Mouse (Mus musculus) c-Kit-positive CD71-positive TER-119-positive erythroid progenitor cells, embryonic 14.5 days (primary cell): ENCODE results near the gene Wbp2nl.
"Not testable (repeated sequence)": the region's sequence is repeated elsewhere in the genome, so short reads cannot be mapped to it uniquely, and the experiment has no call there.

Experiments
- DNase-seq: peaks from one replicate; pipeline ENCODE4 v3.0.0-alpha.2; 2013; ENCODE audit warnings: low spot score

The Wbp2nl gene

DNA sequence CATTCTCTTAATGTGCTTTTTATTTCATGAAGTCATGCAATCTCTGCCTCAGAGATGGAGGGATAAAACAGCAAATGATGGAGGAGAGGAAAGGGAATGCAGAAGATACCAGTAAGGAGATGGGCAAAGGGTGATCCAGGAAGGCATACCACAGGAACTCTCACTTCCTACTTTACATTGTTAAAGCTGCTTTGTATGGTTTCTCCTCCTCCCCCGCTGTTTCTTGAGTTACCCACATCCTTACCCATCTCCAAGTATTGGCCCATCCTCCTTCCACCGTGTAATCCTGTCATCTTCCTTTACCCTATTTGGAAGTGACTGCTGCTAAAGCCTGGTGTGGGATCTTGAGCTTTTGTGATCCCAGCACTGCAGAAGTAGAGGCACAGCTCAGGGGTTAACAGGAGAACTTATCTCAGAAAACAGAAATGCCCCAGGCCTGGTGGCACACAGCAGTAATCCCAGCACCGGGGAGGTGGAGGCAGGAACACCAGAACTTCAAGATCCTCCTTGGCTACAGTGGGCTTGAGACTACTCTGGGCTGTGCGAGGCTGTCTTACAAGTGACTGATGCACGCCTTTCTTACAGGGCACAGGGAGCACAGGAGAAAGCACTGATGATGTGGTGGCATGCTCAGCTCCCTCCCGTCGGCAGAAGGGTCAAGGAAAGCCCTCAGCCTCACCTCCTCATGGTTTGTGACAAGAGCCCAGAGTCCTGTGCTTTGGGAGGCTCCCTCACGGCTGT, 49.7 kb downstream of the Wbp2nl start:
- DNase-seq: no peak

DNA sequence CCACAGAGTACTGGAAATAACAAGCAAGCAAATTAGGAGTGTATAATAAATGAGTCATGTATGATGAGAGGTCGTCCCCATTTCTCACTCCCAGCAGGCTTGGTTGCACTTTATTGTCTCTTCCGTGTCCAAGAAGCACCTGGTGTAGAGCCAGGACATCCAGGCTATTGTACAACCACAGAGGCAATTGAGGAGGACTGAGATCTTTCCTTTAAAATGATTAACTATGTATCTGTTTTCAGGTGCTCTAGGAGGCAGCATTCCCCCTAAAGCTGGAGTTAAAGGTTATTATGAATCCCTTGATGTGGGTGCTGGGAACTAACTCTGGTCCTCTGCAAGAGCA, 50.2 kb downstream of the Wbp2nl start:
- DNase-seq: no peak

DNA sequence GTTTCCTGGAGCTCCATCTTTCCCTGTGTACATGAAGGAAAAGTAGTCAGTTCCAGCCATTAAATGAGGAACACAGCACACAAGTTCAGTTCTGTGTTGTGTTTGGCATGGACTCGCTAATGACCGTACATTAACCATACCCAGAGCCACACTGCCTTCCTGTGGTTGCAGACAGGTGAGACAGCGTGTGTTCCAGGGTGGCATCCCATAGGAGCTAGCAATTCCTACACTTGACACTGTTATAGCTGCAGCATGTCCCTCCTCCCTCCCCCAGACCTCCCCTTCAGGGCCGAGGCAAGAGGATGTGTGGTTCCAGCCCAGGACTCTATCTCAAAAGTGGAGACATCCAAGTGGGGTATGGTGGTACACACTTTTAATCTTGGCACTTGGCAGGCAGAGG, 51.6 kb downstream of the Wbp2nl start:
- DNase-seq: no peak

DNA sequence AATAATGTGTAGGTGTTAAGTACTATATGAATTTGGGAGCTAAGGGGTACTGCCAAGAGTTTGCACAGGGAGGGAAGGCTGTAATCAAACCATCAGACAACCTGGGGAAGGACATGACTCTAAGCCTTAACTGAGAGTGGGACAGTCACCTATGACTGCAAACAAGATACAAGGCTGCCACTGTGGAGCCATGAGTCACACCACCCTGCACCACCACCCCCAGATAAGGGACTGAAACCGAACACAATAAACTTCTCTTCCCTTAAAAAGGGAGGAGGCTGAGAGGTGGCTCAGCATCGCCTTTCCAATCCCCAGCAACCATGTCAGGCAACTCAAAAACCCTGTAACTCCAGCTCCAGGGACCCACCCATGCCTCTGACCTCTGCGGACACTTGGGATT, 52.7 kb downstream of the Wbp2nl start:
- no peak for DNase-seq

DNA sequence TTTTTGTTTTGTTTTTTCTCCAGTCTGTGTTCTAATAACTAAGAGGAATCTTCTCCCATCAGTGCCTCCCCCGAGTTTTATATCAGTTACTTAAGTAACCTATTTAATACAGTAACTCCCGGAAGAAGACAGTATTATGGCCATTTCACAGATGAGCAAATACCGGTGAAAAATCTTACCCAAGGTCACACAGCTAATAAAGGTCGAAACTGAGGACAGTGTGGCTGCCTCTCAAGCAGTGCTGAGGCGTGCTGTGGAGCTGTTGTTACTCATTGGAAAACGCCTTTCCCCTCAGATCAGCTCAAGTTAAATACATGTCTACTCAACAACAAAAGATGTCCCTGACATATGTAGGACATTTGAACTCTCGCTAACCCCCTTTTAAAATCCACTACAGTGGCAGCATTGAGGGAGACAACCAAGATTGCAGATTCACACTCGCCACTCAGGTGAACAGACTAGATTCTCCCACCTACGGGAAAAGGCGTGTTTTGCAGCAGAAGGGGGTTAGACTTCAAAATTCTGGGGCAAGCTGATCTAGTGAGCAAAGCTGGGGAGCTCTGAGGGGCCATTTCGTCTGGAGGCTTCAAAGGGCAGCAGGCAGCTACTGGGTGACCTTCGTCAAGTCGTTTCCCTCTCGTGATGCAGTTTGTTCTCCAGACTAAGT, 54.5 kb downstream of the Wbp2nl start:
- DNase-seq: peak; percentile 31

DNA sequence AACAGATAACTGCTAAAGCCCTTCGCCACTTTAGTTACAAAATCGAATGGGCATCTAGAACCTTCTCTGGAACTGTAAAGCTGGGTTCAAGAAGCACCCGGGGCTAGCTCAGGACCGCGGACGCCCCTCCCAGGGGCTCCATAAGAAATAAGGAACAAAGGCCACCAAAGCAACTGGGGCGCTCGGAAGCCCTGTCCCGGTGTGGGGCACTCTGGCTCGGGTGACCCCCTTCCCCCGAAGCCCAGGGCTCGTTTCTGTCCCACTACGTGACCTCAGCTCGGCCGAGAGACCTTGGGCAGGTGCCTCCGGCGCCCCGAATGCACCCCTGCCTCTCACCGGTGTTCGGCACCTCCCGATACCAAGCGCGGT, 55.0 kb downstream of the Wbp2nl start:
- no peak for DNase-seq

DNA sequence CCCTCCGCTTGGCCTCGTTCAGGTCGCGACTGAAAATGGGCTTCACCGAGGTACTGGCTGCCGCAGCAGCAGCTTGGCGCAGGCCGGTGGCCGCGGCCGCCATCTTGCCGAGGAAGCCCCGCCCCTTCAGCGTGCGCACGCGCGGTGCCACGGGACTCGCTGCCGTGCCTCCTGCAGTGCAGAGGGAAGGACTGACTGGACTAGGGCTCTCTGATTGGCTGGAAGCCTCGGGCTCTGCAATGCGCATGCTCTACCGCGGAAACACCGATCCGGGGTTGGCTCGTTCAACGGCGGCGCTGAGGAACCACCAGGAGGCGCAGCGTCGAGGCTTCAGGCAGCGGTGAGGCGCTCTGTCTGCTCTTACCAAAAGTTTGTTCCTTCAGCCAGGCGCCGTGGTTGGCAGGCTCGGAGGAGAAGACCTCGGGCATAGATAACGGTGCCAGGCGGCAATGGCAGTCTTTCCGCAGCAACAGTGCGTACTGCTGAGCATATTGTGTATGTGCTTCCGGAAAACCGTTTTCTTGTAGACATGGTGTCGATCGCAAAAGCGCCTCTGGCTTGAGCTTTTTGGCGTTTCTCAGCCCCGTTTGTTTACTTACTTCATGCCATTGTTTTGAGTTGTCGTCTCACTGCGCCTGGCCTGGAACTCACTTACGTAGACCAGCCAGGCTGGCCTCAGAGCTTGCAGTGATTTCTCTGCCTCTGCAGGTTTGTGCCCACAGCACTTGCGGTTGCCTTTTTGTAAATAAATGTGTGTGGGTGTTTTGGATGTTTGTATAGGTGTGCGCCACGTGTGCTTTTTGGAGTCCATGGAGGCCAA, 55.6 kb downstream of the Wbp2nl start, which contains the start of gene Ndufa6:
Gene Ndufa6, minus strand, starts transcription at position 197 of the 820 bp plus-strand sequence.
- peak; percentile 98 for DNase-seq

DNA sequence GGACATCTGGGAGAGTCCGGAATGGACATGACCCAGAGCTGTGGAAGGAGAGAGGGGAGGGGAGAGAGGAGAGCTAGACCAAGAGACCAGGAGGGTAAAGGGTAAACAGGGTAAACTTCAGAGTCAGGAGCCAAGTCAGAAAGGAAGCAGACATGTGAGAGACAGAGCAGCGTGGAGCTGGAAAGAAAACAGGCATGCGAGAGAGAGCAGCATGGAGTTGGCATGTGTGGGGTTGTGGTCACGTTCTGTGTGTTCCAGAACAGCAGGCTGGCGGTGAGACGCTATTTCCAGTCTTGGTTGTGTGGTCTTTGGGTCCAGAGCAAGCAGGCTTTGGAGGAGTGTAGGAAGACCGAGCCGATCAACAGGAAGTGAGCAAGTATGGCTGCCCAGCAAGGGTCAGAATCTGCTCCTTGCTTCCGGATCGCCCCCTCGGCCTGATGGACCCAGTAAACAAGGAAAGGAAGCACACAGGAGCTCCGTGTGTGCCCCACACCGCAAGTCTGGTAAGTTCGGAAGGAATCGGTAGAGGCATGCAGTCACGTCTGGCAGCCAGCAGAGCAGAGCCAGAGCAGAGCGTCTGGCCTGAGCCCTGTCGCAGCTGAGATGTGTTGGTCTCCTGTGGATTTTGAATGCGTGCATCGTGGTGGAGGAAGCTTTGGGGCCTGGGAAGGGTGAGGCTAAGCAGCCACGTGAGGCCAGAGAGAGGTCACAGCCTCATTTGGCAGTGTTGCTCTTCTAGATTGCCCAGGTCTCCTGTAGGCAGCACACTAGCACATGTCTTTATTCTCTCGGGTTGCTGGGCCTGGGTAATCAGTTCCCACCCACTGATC, 59.9 kb downstream of the Wbp2nl start:
- no peak for DNase-seq

DNA sequence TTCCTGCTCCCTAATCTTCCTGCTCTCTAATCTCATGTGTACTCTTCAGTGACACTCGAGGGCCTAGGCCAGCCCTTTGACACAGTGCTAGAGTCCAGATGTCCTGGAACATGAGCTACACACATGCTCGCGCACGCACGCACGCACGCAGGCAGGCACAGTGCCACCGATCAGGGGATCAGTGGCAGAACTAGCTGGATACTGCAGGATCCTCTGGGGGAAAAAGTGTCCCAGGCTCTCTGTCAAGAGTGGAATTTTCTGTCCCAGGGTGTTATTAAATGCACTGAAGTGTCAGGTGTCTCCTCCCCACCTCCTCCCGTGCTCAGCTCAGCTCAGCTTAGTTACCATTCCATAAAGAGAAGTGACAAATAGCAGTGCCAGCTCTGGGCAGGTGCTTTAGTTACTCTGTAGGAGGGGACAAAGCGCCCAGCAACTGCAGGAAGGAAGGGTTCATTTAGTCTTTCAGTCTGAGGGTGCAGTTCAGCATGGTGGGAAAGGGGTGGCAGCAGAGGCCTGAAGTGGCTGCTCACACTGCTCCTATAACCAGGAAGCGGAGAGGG, 62.8 kb downstream of the Wbp2nl start:
- DNase-seq: no peak

DNA sequence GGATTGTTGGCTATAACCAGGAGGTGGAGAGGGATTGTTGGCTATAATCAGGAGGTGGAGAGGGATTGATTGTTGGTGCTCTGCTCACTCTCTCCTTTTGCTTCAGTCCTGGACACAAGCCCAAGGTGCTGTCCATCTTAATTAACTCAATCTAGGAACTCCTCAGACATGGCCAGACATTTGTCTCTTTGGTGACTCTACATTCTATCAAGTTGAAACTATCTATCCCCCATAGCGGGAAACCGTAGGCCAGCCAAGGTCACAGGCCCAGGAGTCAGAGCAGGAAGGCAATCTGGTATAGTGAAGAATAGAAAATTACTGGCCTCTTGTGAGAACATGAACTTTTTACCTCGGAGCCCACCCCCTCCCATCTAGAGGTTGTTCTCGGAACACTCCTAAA, 63.5 kb downstream of the Wbp2nl start:
- DNase-seq: no peak

DNA sequence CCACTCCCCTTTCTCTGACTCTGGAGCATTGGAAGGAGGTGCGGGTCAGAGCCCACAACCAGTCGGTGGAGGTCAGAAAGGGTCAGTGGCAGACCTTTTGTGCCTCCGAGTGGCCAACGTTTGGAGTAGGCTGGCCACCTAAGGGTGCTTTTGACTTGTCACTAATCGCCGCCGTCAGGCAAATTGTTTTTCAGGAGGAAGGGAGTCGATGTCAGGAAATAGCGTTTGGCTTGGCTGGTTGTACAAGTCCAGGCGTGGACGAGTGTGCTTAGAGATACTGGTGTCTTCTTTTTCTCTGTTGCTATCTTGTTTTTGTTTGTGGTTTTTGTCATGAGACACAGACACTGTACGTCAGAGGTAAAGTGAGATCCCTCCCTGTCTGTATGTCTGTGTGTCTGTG, 65.0 kb downstream of the Wbp2nl start:
- DNase-seq: not testable (repeated sequence)
